Comparison of ENCODE assay signal across 8 mouse cellular contexts in genomic region chr19:40894071-40894506, GRCm38 (mm10). TPM values are rescaled to one million over a fixed set of nuclear protein-coding genes. Genes with fewer than 3 reads are reported as not detected.
DNase-seq lines count a peak whose midpoint lies in the region; ATAC-seq and TF ChIP-seq lines count a peak whose summit lies in the region.

No protein-coding gene starts in this region.

- 0 out of 2 replicates have a peak, but pooled peaks cover 7% of the 10 kb centered on the region for H3K9me3 ChIP-seq in lung, postnatal 0 days (ENCODE audit: low read length)
- H3K9me3 ChIP-seq in forebrain, embryonic 11.5 days (ENCODE audit: control insufficient read depth, low read length) = peaks cover 4% of the 10 kb centered on the region; the same call in 1 of the 2 replicates
- peaks cover 11% of the 10 kb centered on the region; the same call in 1 of the 2 replicates for H3K9me3 ChIP-seq in limb, embryonic 14.5 days (ENCODE audit: control insufficient read depth, low read length)
- peaks cover 7% of the 10 kb centered on the region for H3K9me3 ChIP-seq in stomach, embryonic 16.5 days (replicated peaks; ENCODE audit: control insufficient read depth, low read length)

- H3K4me3 ChIP-seq in lung, postnatal 0 days (ENCODE audit: low read depth, low read length) = peak overlapping the region; percentile 83
- H3K4me3 ChIP-seq in forebrain, embryonic 11.5 days (ENCODE audit: low read depth, low read length) = peak overlapping the region; percentile 77
- peak overlapping the region; percentile 74 for H3K4me3 ChIP-seq in limb, embryonic 14.5 days (replicated peaks; ENCODE audit: low read length)
- H3K4me3 ChIP-seq in stomach, embryonic 16.5 days (replicated peaks; ENCODE audit: low read length) = peak overlapping the region; percentile 84

- no peak for TF ChIP-seq POLR2A in limb, embryonic 14.5 days (IDR thresholded peaks at IDR 0.05; ENCODE audit: borderline replicate concordance, extremely low read depth, insufficient read depth, insufficient read length)

- no peaks in the 10 kb centered on the region for H3K36me3 ChIP-seq in lung, postnatal 0 days (ENCODE audit: insufficient read depth, low read length)
- H3K36me3 ChIP-seq in forebrain, embryonic 11.5 days (ENCODE audit: control insufficient read depth, insufficient read depth, low read length) = no peaks in the 10 kb centered on the region; the same call in 1 of the 2 replicates
- H3K36me3 ChIP-seq in limb, embryonic 14.5 days (ENCODE audit: control insufficient read depth, insufficient read depth, low read length) = 0 out of 2 replicates have a peak, but pooled peaks cover 6% of the 10 kb centered on the region
- no peaks in the 10 kb centered on the region for H3K36me3 ChIP-seq in stomach, embryonic 16.5 days (ENCODE audit: control insufficient read depth, insufficient read depth, low read length)

- H3K9ac ChIP-seq in lung, postnatal 0 days (replicated peaks; ENCODE audit: low read depth) = peak overlapping the region; percentile 59
- peak overlapping the region; percentile 88 for H3K9ac ChIP-seq in forebrain, embryonic 11.5 days (ENCODE audit: low read length)
- peak overlapping the region; percentile 82 for H3K9ac ChIP-seq in limb, embryonic 14.5 days (ENCODE audit: low read depth, low read length, severe bottlenecking)
- peak overlapping the region; percentile 87 for H3K9ac ChIP-seq in stomach, embryonic 16.5 days (ENCODE audit: low read length)

- peak overlapping the region; percentile 93 for H3K27ac ChIP-seq in lung, postnatal 0 days (ENCODE audit: low read length)
- no peak overlapping the region for H3K27ac ChIP-seq in forebrain, embryonic 11.5 days (ENCODE audit: low read depth, low read length)
- H3K27ac ChIP-seq in limb, embryonic 14.5 days (replicated peaks; ENCODE audit: low read depth, low read length) = peak overlapping the region; percentile 97
- peak overlapping the region; percentile 95 for H3K27ac ChIP-seq in stomach, embryonic 16.5 days (ENCODE audit: low read length)

- no peak for DNase-seq in lung, postnatal 0 days (ENCODE audit: low spot score)
- DNase-seq in lung, postnatal 4 days = no peak
- no peak for DNase-seq in forebrain, embryonic 11.5 days (ENCODE audit: low spot score)
- no peak for DNase-seq in limb, embryonic 14.5 days (ENCODE audit: low spot score)
- no peak for DNase-seq in right cerebral cortex, postnatal 25 days
- no peak for DNase-seq in right cerebral cortex, postnatal 36 days (ENCODE audit: low spot score in 2 of 2)
- DNase-seq in right cerebral cortex, adult 18-20 months = no peak

- H3K4me1 ChIP-seq in lung, postnatal 0 days (ENCODE audit: insufficient read depth, low read depth, low read length) = peaks cover 4% of the 10 kb centered on the region
- no peaks in the 10 kb centered on the region for H3K4me1 ChIP-seq in forebrain, embryonic 11.5 days (replicated peaks; ENCODE audit: control insufficient read depth, insufficient read depth, low read length)
- H3K4me1 ChIP-seq in limb, embryonic 14.5 days (ENCODE audit: control insufficient read depth, insufficient read depth, low read length) = no peaks in the 10 kb centered on the region
- H3K4me1 ChIP-seq in stomach, embryonic 16.5 days (ENCODE audit: control insufficient read depth, insufficient read depth, low read length) = peaks cover 2% of the 10 kb centered on the region; the same call in 1 of the 2 replicates

- H3K27me3 ChIP-seq in lung, postnatal 0 days (replicated peaks; ENCODE audit: insufficient read depth, low read length) = 0 out of 2 replicates have a peak, but pooled peaks cover 5% of the 10 kb centered on the region
- peaks cover 2% of the 10 kb centered on the region; the same call in 1 of the 2 replicates for H3K27me3 ChIP-seq in forebrain, embryonic 11.5 days (ENCODE audit: control insufficient read depth, insufficient read depth, low read length)
- 0 out of 2 replicates have a peak, but pooled peaks cover 3% of the 10 kb centered on the region for H3K27me3 ChIP-seq in limb, embryonic 14.5 days (ENCODE audit: control insufficient read depth, insufficient read depth, low read length)
- peaks cover 3% of the 10 kb centered on the region; the same call in 1 of the 2 replicates for H3K27me3 ChIP-seq in stomach, embryonic 16.5 days (ENCODE audit: control insufficient read depth, insufficient read depth, low read length)

- no peak; the same call in 1 of the 2 replicates for TF ChIP-seq CTCF in lung, postnatal 0 days (IDR thresholded peaks at IDR 0.05)

- TF ChIP-seq EP300 in lung, postnatal 0 days (IDR thresholded peaks at IDR 0.05) = no peak

- 48% methylated on average over 21 of the region's 21 CpGs for WGBS in lung, postnatal 0 days
- WGBS in forebrain, embryonic 11.5 days = 42% methylated on average over 21 of the region's 21 CpGs
- WGBS in limb, embryonic 14.5 days = 49% methylated on average over 21 of the region's 21 CpGs
- 49% methylated on average over 21 of the region's 21 CpGs for WGBS in stomach, embryonic 16.5 days

- peak overlapping the region; percentile 72 for H3K4me2 ChIP-seq in lung, postnatal 0 days (replicated peaks; ENCODE audit: low read depth, low read length)
- H3K4me2 ChIP-seq in forebrain, embryonic 11.5 days (ENCODE audit: low read depth, low read length, severe bottlenecking) = peak overlapping the region; percentile 71
- peak overlapping the region; percentile 68 for H3K4me2 ChIP-seq in limb, embryonic 14.5 days (replicated peaks; ENCODE audit: low read depth, low read length, severe bottlenecking)
- peak overlapping the region; percentile 68 for H3K4me2 ChIP-seq in stomach, embryonic 16.5 days (ENCODE audit: low read depth, low read length)

- ATAC-seq in lung, postnatal 0 days = no peak
- ATAC-seq in forebrain, embryonic 11.5 days (replicated peaks; ENCODE audit: low FRiP score) = peak; percentile 57; the same call in 1 of the 2 replicates
- peak; percentile 67 for ATAC-seq in limb, embryonic 14.5 days (ENCODE audit: low FRiP score, low read depth)
- ATAC-seq in stomach, embryonic 16.5 days (ENCODE audit: insufficient read depth, low FRiP score) = peak; percentile 52; the same call in 1 of the 2 replicates

RNA-seq across cellular contexts. Expression of gene Zfp518a, which starts 0.4 kb away (rescaled TPM):
- polyA plus RNA-seq in lung, postnatal 0 days (2015; fragmentation: Nextera tagmentation; extraction: Ambion mirVana) = 5.9 and 6.7 TPM in 2 replicates
- 16.1 and 16.2 TPM in 2 replicates for polyA plus RNA-seq in forebrain, embryonic 11.5 days (2014; fragmentation: Nextera tagmentation; extraction: Ambion mirVana)
- 8.0 and 8.5 TPM in 2 replicates for polyA plus RNA-seq in limb, embryonic 14.5 days (2012; rRNA removed)
- 13.7 and 15.0 TPM in 2 replicates for polyA plus RNA-seq in limb, embryonic 14.5 days (2014; fragmentation: Nextera tagmentation; extraction: Ambion mirVana)
- 11.8 and 12.0 TPM in 2 replicates for polyA plus RNA-seq in stomach, embryonic 16.5 days (2015; fragmentation: Nextera tagmentation; extraction: Ambion mirVana)
